Mouse (Mus musculus) liver, embryonic 14 days (tissue): Measurements from ENCODE around the gene Prkab2. TPM values are rescaled to one million over a fixed set of nuclear protein-coding genes. Genes with fewer than 3 reads are reported as not detected.

Source experiments
- polyA plus RNA-seq: library from polyadenylated mRNA; depleted of rRNA; stranded (reverse); fragments of >200 nt; gene quantifications from 2 replicates; pipeline ENCODE4 v1.2.3, GENCODE M21; 2012; rRNA removed

Gene Prkab2
- 2.3 and 2.5 TPM in 2 replicates for polyA plus RNA-seq

GRCm38 (mm10) chr3:97657655-97658411, at the start of gene Prkab2:
Gene Prkab2, plus strand, starts transcription at chr3:97658193.

DNA sequence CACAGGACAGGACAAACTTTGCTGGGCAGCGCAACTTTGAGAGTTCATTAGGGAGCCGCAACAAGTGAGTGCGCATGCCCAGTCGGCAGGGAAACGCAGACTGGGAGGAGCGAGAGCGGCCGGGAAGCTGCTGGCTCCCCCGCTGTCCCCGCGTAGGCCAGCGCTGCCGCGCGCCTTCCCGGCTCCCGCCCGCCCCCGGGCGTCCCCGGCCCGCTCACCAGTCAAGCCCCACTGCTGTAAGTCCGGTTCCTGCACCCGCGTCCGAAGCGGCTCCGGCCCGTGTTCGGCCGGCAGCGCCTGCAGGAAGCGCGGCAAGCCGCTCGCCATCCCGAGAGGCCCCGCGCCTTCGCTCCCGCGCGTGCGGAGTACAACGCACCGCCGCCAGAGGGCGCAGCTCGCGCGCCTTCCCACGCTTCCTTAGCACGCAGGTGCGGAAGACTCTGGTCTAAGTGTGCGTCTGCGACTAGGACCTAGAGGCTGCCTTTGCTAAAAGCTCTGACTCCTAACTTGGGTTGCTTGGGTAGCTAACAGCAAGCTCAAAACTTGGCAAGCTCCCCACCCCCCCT, 48.1 kb upstream of the Prkab2 start, which contains the start of gene Chd1l:
Gene Chd1l, minus strand, starts transcription at position 359 of the 566 bp plus-strand sequence.

GRCm38 (mm10) chr3:97628391-97629001, 29.5 kb upstream of the Prkab2 start, which contains the start of gene Fmo5:
Gene Fmo5, plus strand, starts transcription at chr3:97628804.

GRCm38 (mm10) chr3:97674644-97675110, 16.7 kb downstream of the Prkab2 start, which contains the start of gene Gm17651:
Gene Gm17651, minus strand, starts transcription at chr3:97674694.

Other genes starting within 250 kb of the Prkab2 start
- not detected in 2 replicates for gene Olfr1402, start 236.2 kb upstream of the Prkab2 start, polyA plus RNA-seq
- 7.2 and 8.0 TPM in 2 replicates for gene Chd1l, start 48.0 kb upstream of the Prkab2 start, polyA plus RNA-seq
- gene Fmo5, start 29.4 kb upstream of the Prkab2 start, polyA plus RNA-seq, result 6.2 and 6.8 TPM in 2 replicates
- gene Gm17651, start 16.5 kb downstream of the Prkab2 start, polyA plus RNA-seq, result not detected in 2 replicates
- gene Pde4dip, start 230.5 kb downstream of the Prkab2 start, polyA plus RNA-seq, result 3.9 and 4.1 TPM in 2 replicates
- 23.8 and 28.3 TPM in 2 replicates for gene Sec22b, start 243.0 kb downstream of the Prkab2 start, polyA plus RNA-seq